Mouse (Mus musculus) T-cell, adult 2 months (primary cell): ENCODE measurements around the gene A930033H14Rik.

Source experiments
- DNase-seq: peaks from one replicate; pipeline ENCODE4 v3.0.0; 2022; ENCODE audit warnings: low spot score

Gene A930033H14Rik

GRCm38 (mm10) chr10:69212542-69213440, at the start of gene A930033H14Rik:
TSS of gene A930033H14Rik (minus strand) at chr10:69213098.
- DNase-seq = peak; percentile 37

- no peak for DNase-seq
Measured at GRCm38 (mm10) chr10:69259929-69260328, 47.0 kb upstream of the A930033H14Rik start.

- DNase-seq = no peak
Measured at GRCm38 (mm10) chr10:69259161-69259560, 46.3 kb upstream of the A930033H14Rik start.

- no peak for DNase-seq
Measured at GRCm38 (mm10) chr10:69258588-69258987, 45.7 kb upstream of the A930033H14Rik start.

GRCm38 (mm10) chr10:69257592-69258133, 44.8 kb upstream of the A930033H14Rik start:
- DNase-seq = no peak

- no peak for DNase-seq
Measured at GRCm38 (mm10) chr10:69255594-69255993, 42.7 kb upstream of the A930033H14Rik start.

- peak; percentile 8 for DNase-seq
Measured at GRCm38 (mm10) chr10:69254390-69254847, 41.5 kb upstream of the A930033H14Rik start.

GRCm38 (mm10) chr10:69253686-69254080, 40.8 kb upstream of the A930033H14Rik start:
- DNase-seq = no peak

- no peak for DNase-seq
Measured at GRCm38 (mm10) chr10:69253075-69253685, 40.3 kb upstream of the A930033H14Rik start.

GRCm38 (mm10) chr10:69252112-69253074, 39.5 kb upstream of the A930033H14Rik start:
- DNase-seq = no peak

GRCm38 (mm10) chr10:69251254-69251653, 38.4 kb upstream of the A930033H14Rik start:
- DNase-seq = no peak

GRCm38 (mm10) chr10:69248261-69249160, 35.6 kb upstream of the A930033H14Rik start:
- DNase-seq = no peak

- no peak for DNase-seq
Measured at GRCm38 (mm10) chr10:69247311-69248033, 34.6 kb upstream of the A930033H14Rik start.

- DNase-seq = no peak
Measured at GRCm38 (mm10) chr10:69246762-69247161, 33.9 kb upstream of the A930033H14Rik start.

- DNase-seq = no peak
Measured at GRCm38 (mm10) chr10:69245906-69246668, 33.2 kb upstream of the A930033H14Rik start.

- DNase-seq = no peak
Measured at GRCm38 (mm10) chr10:69245151-69245550, 32.3 kb upstream of the A930033H14Rik start.

GRCm38 (mm10) chr10:69240530-69240929, 27.6 kb upstream of the A930033H14Rik start:
- DNase-seq = no peak

- DNase-seq = no peak
Measured at GRCm38 (mm10) chr10:69238311-69238710, 25.4 kb upstream of the A930033H14Rik start.

- DNase-seq = no peak
Measured at GRCm38 (mm10) chr10:69237781-69238180, 24.9 kb upstream of the A930033H14Rik start.
